18 mouse cellular contexts compared by ENCODE assay signal in genomic region chr17:34354940-34355339, GRCm38 (mm10). TPM values are rescaled to one million over a fixed set of nuclear protein-coding genes. Genes with fewer than 3 reads are reported as not detected.
DNase-seq lines count a peak whose midpoint lies in the region; ATAC-seq and TF ChIP-seq lines count a peak whose summit lies in the region.
"Had no signal": no experiment of that assay in that cellular context is flagged by ENCODE, and none has a peak within 500 bp of the region (broad histone marks: within the 10 kb centered on the region; RNA-seq: fewer than 3 reads in every experiment).

No protein-coding gene starts in this region.

- H3K9ac ChIP-seq in heart, adult 2 months (ENCODE audit: low read depth, low read length), result no peak overlapping the region
- H3K9ac ChIP-seq in heart, embryonic 11.5 days (ENCODE audit: low read depth, low read length), result no peak overlapping the region
- H3K9ac ChIP-seq in MEL (ENCODE audit: control insufficient read depth, low read depth, low read length, poor library complexity, severe bottlenecking), result no peak overlapping the region
- no peak overlapping the region for H3K9ac ChIP-seq in intestine, postnatal 0 days (ENCODE audit: low read depth, low read length)
- H3K9ac ChIP-seq in neural tube, embryonic 15.5 days (replicated peaks), result no peak overlapping the region
- H3K9ac ChIP-seq: embryonic facial prominence, embryonic 15.5 days; heart, embryonic 12.5 days; liver, embryonic 14.5 days; midbrain, embryonic 12.5 days had no signal

- no peak overlapping the region for H3K4me2 ChIP-seq in heart, embryonic 11.5 days
- peak overlapping the region; percentile 54 for H3K4me2 ChIP-seq in intestine, postnatal 0 days (replicated peaks; ENCODE audit: low read depth)
- no peak overlapping the region for H3K4me2 ChIP-seq in neural tube, embryonic 15.5 days
- H3K4me2 ChIP-seq: embryonic facial prominence, embryonic 15.5 days; heart, embryonic 12.5 days; midbrain, embryonic 12.5 days had no signal

- ATAC-seq in heart, embryonic 11.5 days (replicated peaks; ENCODE audit: insufficient number of reproducible peaks, low FRiP score, low TSS enrichment), result no peak
- ATAC-seq in intestine, postnatal 0 days, result peak; percentile 78
- no peak for ATAC-seq in neural tube, embryonic 15.5 days (ENCODE audit: low FRiP score)
- ATAC-seq: hindbrain, embryonic 16.5 days had no signal

- H3K36me3 ChIP-seq in heart, adult 2 months (ENCODE audit: control insufficient read depth, insufficient read depth, low read length), result no peaks in the 10 kb centered on the region
- H3K36me3 ChIP-seq in heart, embryonic 11.5 days (ENCODE audit: control insufficient read depth, insufficient read depth, low read length), result no peaks in the 10 kb centered on the region
- H3K36me3 ChIP-seq in MEL (ENCODE audit: control insufficient read depth in 1 of 2, insufficient read depth in 2 of 2, low read length in 2 of 2), result no peaks in the 10 kb centered on the region; a peak in 1 of 4 replicates
- H3K36me3 ChIP-seq in intestine, postnatal 0 days (ENCODE audit: control insufficient read depth, insufficient read depth), result no peaks in the 10 kb centered on the region
- H3K36me3 ChIP-seq in neural tube, embryonic 15.5 days, result no peaks in the 10 kb centered on the region
- H3K36me3 ChIP-seq: embryonic facial prominence, embryonic 15.5 days; heart, embryonic 12.5 days; midbrain, embryonic 12.5 days had no signal

- H3K4me1 ChIP-seq in heart, adult 2 months (ENCODE audit: control insufficient read depth, insufficient read depth, low read length), result no peaks in the 10 kb centered on the region; the same call in 1 of the 2 replicates
- H3K4me1 ChIP-seq in heart, embryonic 11.5 days (ENCODE audit: control insufficient read depth, insufficient read depth, low read length), result no peaks in the 10 kb centered on the region
- peaks cover 0 to 9% of the 10 kb centered on the region in 2 experiments; a peak in 1 of 4 replicates for H3K4me1 ChIP-seq in MEL (ENCODE audit: control insufficient read depth in 1 of 2, insufficient read depth in 2 of 2, low read length in 2 of 2)
- no peaks in the 10 kb centered on the region for H3K4me1 ChIP-seq in intestine, postnatal 0 days (replicated peaks; ENCODE audit: control insufficient read depth, insufficient read depth, low read length)
- no peaks in the 10 kb centered on the region for H3K4me1 ChIP-seq in neural tube, embryonic 15.5 days
- H3K4me1 ChIP-seq: embryonic facial prominence, embryonic 15.5 days; heart, embryonic 12.5 days; midbrain, embryonic 12.5 days had no signal

- peak overlapping the region; percentile 5; the same call in 1 of the 2 replicates for H3K27ac ChIP-seq in heart, adult 2 months
- no peak overlapping the region for H3K27ac ChIP-seq in heart, embryonic 11.5 days (ENCODE audit: low read depth, low read length)
- no peak overlapping the region for H3K27ac ChIP-seq in MEL (ENCODE audit: control insufficient read depth, low read depth, low read length)
- H3K27ac ChIP-seq in intestine, postnatal 0 days (ENCODE audit: low read depth, low read length), result peak overlapping the region; percentile 82
- H3K27ac ChIP-seq in neural tube, embryonic 15.5 days (replicated peaks), result no peak overlapping the region
- H3K27ac ChIP-seq: embryonic facial prominence, embryonic 15.5 days; liver, embryonic 14.5 days; midbrain, embryonic 12.5 days had no signal

- no peak for DNase-seq in heart, adult 2 months
- peak; percentile 23 for DNase-seq in MEL (ENCODE audit: low read depth, low spot score)
- DNase-seq in spleen, postnatal 36 days (ENCODE audit: low spot score in 2 of 2), result peak; percentile 76 to 78
- DNase-seq in adrenal gland, postnatal 10 days, result no peak
- no peak for DNase-seq in ovary, postnatal 14 days (ENCODE audit: low spot score)
- DNase-seq: cerebellum, postnatal 14 days; kidney, postnatal 25 days had no signal

- TF ChIP-seq CTCF in heart, adult 2 months (IDR thresholded peaks at IDR 0.05), result no peak
- no peak for TF ChIP-seq CTCF in MEL (IDR thresholded peaks at IDR 0.05 in 2 of 3, conservative IDR thresholded peaks at IDR 0.05 in 1 of 3; ENCODE audit: control insufficient read depth in 1 of 3, insufficient read depth in 1 of 3, low read depth in 2 of 3, low read length in 3 of 3, poor library complexity in 1 of 3, severe bottlenecking in 1 of 3)
- no peak for TF ChIP-seq CTCF in intestine, postnatal 0 days (IDR thresholded peaks at IDR 0.05; ENCODE audit: low read depth)

- TF ChIP-seq POLR2A in heart, adult 2 months (IDR thresholded peaks at IDR 0.05; ENCODE audit: insufficient read depth, low read depth, low read length), result no peak
- no peak for TF ChIP-seq POLR2A in MEL (IDR thresholded peaks at IDR 0.05; ENCODE audit: control insufficient read depth in 1 of 2, insufficient read depth in 1 of 2, low read depth in 1 of 2, low read length in 2 of 2, poor library complexity in 1 of 2)

- intact Hi-C loops in heart, adult 2 months (cut with DNase I), result no loop called here

- H3K9me3 ChIP-seq in heart, embryonic 11.5 days (replicated peaks; ENCODE audit: control insufficient read depth, low read length), result no peaks in the 10 kb centered on the region
- no peaks in the 10 kb centered on the region for H3K9me3 ChIP-seq in MEL (replicated peaks; ENCODE audit: insufficient read depth, low read length)
- no peaks in the 10 kb centered on the region for H3K9me3 ChIP-seq in intestine, postnatal 0 days (ENCODE audit: control insufficient read depth)
- H3K9me3 ChIP-seq in neural tube, embryonic 15.5 days (replicated peaks), result no peaks in the 10 kb centered on the region
- H3K9me3 ChIP-seq: embryonic facial prominence, embryonic 15.5 days; midbrain, embryonic 12.5 days had no signal

- no peak overlapping the region for H3K4me3 ChIP-seq in heart, adult 2 months
- H3K4me3 ChIP-seq in heart, embryonic 11.5 days (ENCODE audit: low read depth, low read length), result no peak overlapping the region
- no peak overlapping the region for H3K4me3 ChIP-seq in MEL (ENCODE audit: control insufficient read depth in 1 of 2, insufficient read depth in 1 of 2, low read depth in 2 of 2, low read length in 2 of 2)
- peak overlapping the region; percentile 16 for H3K4me3 ChIP-seq in intestine, postnatal 0 days (ENCODE audit: low read depth, low read length)
- no peak overlapping the region for H3K4me3 ChIP-seq in neural tube, embryonic 15.5 days (replicated peaks)
- H3K4me3 ChIP-seq: embryonic facial prominence, embryonic 15.5 days; heart, embryonic 12.5 days; midbrain, embryonic 12.5 days had no signal

- 48% methylated on average over 1 of the region's 1 CpGs for WGBS in heart, adult 2 months
- 77% methylated on average over 1 of the region's 1 CpGs for WGBS in heart, embryonic 11.5 days (ENCODE audit: insufficient replicate concordance)
- 91% methylated on average over 1 of the region's 1 CpGs for WGBS in intestine, postnatal 0 days
- WGBS in neural tube, embryonic 15.5 days, result 93% methylated on average over 1 of the region's 1 CpGs

- no peak for TF ChIP-seq EP300 in heart, adult 2 months (IDR thresholded peaks at IDR 0.05; ENCODE audit: insufficient read depth, low read depth, low read length)
- TF ChIP-seq EP300 in MEL (IDR thresholded peaks at IDR 0.05; ENCODE audit: low read depth in 1 of 2, low read length in 2 of 2), result no peak

- peaks cover 4% of the 10 kb centered on the region; the same call in 1 of the 2 replicates for H3K27me3 ChIP-seq in heart, adult 2 months (ENCODE audit: control insufficient read depth, insufficient read depth, low read length)
- no peaks in the 10 kb centered on the region for H3K27me3 ChIP-seq in heart, embryonic 11.5 days (ENCODE audit: control insufficient read depth, insufficient read depth, low read length)
- H3K27me3 ChIP-seq in MEL (ENCODE audit: control insufficient read depth in 1 of 2, insufficient read depth in 2 of 2, low read length in 2 of 2), result peaks cover 3 to 5% of the 10 kb centered on the region in 2 experiments
- H3K27me3 ChIP-seq in intestine, postnatal 0 days (replicated peaks; ENCODE audit: control insufficient read depth, insufficient read depth, low read length), result 0 out of 2 replicates have a peak, but pooled peaks cover 5% of the 10 kb centered on the region
- H3K27me3 ChIP-seq in neural tube, embryonic 15.5 days (replicated peaks), result 0 out of 2 replicates have a peak, but pooled peaks cover 5% of the 10 kb centered on the region
- H3K27me3 ChIP-seq: embryonic facial prominence, embryonic 15.5 days had no signal

- no peak for TF ChIP-seq RAD21 in MEL (IDR thresholded peaks at IDR 0.05; ENCODE audit: low read depth, low read length)

- no peaks in the 10 kb centered on the region for H3K79me2 ChIP-seq in heart, adult 2 months (replicated peaks; ENCODE audit: control insufficient read depth, insufficient read depth, low read length)
- H3K79me2 ChIP-seq in MEL (ENCODE audit: control insufficient read depth, insufficient read depth, low read length, poor library complexity), result no peaks in the 10 kb centered on the region

RNA-seq across cellular contexts. Expression of gene Btnl2, which starts 0.3 kb away (rescaled TPM):
- total RNA-seq in heart, adult 2 months (2021), result under 1 TPM; 0.41 to 0.44 TPM
- polyA plus RNA-seq in heart, adult 2 months (2012; rRNA removed), result 0.26 and 0.31 TPM in 2 replicates
- polyA plus RNA-seq in heart, embryonic 11.5 days (2014; fragmentation: Nextera tagmentation; extraction: Ambion mirVana), result not detected in 2 replicates
- not detected in 2 replicates for total RNA-seq in MEL (2012; rRNA removed)
- polyA plus RNA-seq in MEL (2012; ENCODE audit: insufficient read depth in 1 of 2, insufficient read length in 2 of 2, low read depth in 1 of 2, low replicate concordance in 2 of 2, missing spikeins in 1 of 2), result not detected
- 43.0 and 43.4 TPM in 2 replicates for polyA plus RNA-seq in intestine, postnatal 0 days (2015; fragmentation: Nextera tagmentation; extraction: Ambion mirVana)
- under 1 TPM; 0.48 to 0.66 TPM for total RNA-seq in adrenal gland, postnatal 10 days (2021)
- polyA plus RNA-seq in neural tube, embryonic 15.5 days (2015; fragmentation: Nextera tagmentation; extraction: Ambion mirVana), result not detected in 2 replicates
- polyA plus RNA-seq: hindbrain, embryonic 16.5 days; neural tube, embryonic 14.5 days had no signal

RNA-seq across cellular contexts. Expression of gene Btnl1, which starts 22.0 kb away (rescaled TPM):
- total RNA-seq in heart, adult 2 months (2021), result not detected
- polyA plus RNA-seq in heart, adult 2 months (2012; rRNA removed), result not detected in 2 replicates
- not detected in 2 replicates for polyA plus RNA-seq in heart, embryonic 11.5 days (2014; fragmentation: Nextera tagmentation; extraction: Ambion mirVana)
- not detected in 2 replicates for total RNA-seq in MEL (2012; rRNA removed)
- under 1 TPM in 1 of 2 experiments, not detected in 1; 0.17 TPM for polyA plus RNA-seq in MEL (2012; ENCODE audit: insufficient read depth in 1 of 2, insufficient read length in 2 of 2, low read depth in 1 of 2, low replicate concordance in 2 of 2, missing spikeins in 1 of 2)
- 114 and 119 TPM in 2 replicates for polyA plus RNA-seq in intestine, postnatal 0 days (2015; fragmentation: Nextera tagmentation; extraction: Ambion mirVana)
- not detected for total RNA-seq in adrenal gland, postnatal 10 days (2021)
- polyA plus RNA-seq in neural tube, embryonic 15.5 days (2015; fragmentation: Nextera tagmentation; extraction: Ambion mirVana), result not detected in 2 replicates
- total RNA-seq: left cerebral cortex, adult 8-10 months had no signal
- polyA plus RNA-seq: embryonic facial prominence, embryonic 15.5 days; heart, embryonic 12.5 days; hindbrain, embryonic 16.5 days; liver, embryonic 14.5 days; midbrain, embryonic 12.5 days; neural tube, embryonic 14.5 days; stomach, embryonic 14.5 days had no signal

RNA-seq across cellular contexts. Expression of gene H2-Eb2, which starts 29.5 kb away (rescaled TPM):
- not detected for total RNA-seq in heart, adult 2 months (2021)
- 0.09 and 0.33 TPM in 2 replicates for polyA plus RNA-seq in heart, adult 2 months (2012; rRNA removed)
- not detected in 2 replicates for polyA plus RNA-seq in heart, embryonic 11.5 days (2014; fragmentation: Nextera tagmentation; extraction: Ambion mirVana)
- total RNA-seq in MEL (2012; rRNA removed), result not detected in 2 replicates
- not detected for polyA plus RNA-seq in MEL (2012; ENCODE audit: insufficient read depth in 1 of 2, insufficient read length in 2 of 2, low read depth in 1 of 2, low replicate concordance in 2 of 2, missing spikeins in 1 of 2)
- not detected in 2 replicates for polyA plus RNA-seq in intestine, postnatal 0 days (2015; fragmentation: Nextera tagmentation; extraction: Ambion mirVana)
- total RNA-seq in adrenal gland, postnatal 10 days (2021), result under 1 TPM; 0.21 to 0.39 TPM
- 0.19 and 0.54 TPM in 2 replicates for polyA plus RNA-seq in neural tube, embryonic 15.5 days (2015; fragmentation: Nextera tagmentation; extraction: Ambion mirVana)
- total RNA-seq: left cerebral cortex, adult 8-10 months had no signal
- polyA plus RNA-seq: embryonic facial prominence, embryonic 15.5 days; heart, embryonic 12.5 days; liver, embryonic 14.5 days; midbrain, embryonic 12.5 days; stomach, embryonic 14.5 days had no signal

RNA-seq across cellular contexts. Expression of gene BC051142, which starts 43.7 kb away (rescaled TPM):
- total RNA-seq in heart, adult 2 months (2021), result not detected
- 0.94 and 1.1 TPM in 2 replicates for polyA plus RNA-seq in heart, adult 2 months (2012; rRNA removed)
- polyA plus RNA-seq in heart, embryonic 11.5 days (2014; fragmentation: Nextera tagmentation; extraction: Ambion mirVana), result not detected in 2 replicates
- total RNA-seq in MEL (2012; rRNA removed), result not detected in 2 replicates
- polyA plus RNA-seq in MEL (2012; ENCODE audit: insufficient read depth in 1 of 2, insufficient read length in 2 of 2, low read depth in 1 of 2, low replicate concordance in 2 of 2, missing spikeins in 1 of 2), result under 1 TPM in 1 of 2 experiments, not detected in 1; 0.06 TPM
- polyA plus RNA-seq in intestine, postnatal 0 days (2015; fragmentation: Nextera tagmentation; extraction: Ambion mirVana), result 1.6 and 1.7 TPM in 2 replicates
- 1 to 10 TPM; 1.5 to 3.6 TPM for total RNA-seq in adrenal gland, postnatal 10 days (2021)
- 5.1 and 5.5 TPM in 2 replicates for polyA plus RNA-seq in neural tube, embryonic 15.5 days (2015; fragmentation: Nextera tagmentation; extraction: Ambion mirVana)
- polyA plus RNA-seq: heart, embryonic 12.5 days had no signal

RNA-seq across cellular contexts. Expression of gene H2-Eb1, which starts 49.3 kb away (rescaled TPM):
- 10 to 100 TPM; 28.9 to 36.5 TPM for total RNA-seq in heart, adult 2 months (2021)
- polyA plus RNA-seq in heart, adult 2 months (2012; rRNA removed), result 49.5 and 74.4 TPM in 2 replicates
- 1.5 and 2.3 TPM in 2 replicates for polyA plus RNA-seq in heart, embryonic 11.5 days (2014; fragmentation: Nextera tagmentation; extraction: Ambion mirVana)
- 0.15 TPM in 1 of 2 replicates, not detected in the other for total RNA-seq in MEL (2012; rRNA removed)
- under 1 TPM in 1 of 2 experiments, not detected in 1; 0.07 TPM for polyA plus RNA-seq in MEL (2012; ENCODE audit: insufficient read depth in 1 of 2, insufficient read length in 2 of 2, low read depth in 1 of 2, low replicate concordance in 2 of 2, missing spikeins in 1 of 2)
- 24.1 and 25.1 TPM in 2 replicates for polyA plus RNA-seq in intestine, postnatal 0 days (2015; fragmentation: Nextera tagmentation; extraction: Ambion mirVana)
- total RNA-seq in adrenal gland, postnatal 10 days (2021), result 10 to 100 TPM; 33.3 to 37.7 TPM
- polyA plus RNA-seq in neural tube, embryonic 15.5 days (2015; fragmentation: Nextera tagmentation; extraction: Ambion mirVana), result 4.0 and 55.6 TPM in 2 replicates

Comparison
In these comparisons a context has a peak if more than half of its experiments do, and no peak if none do; other contexts are left out.
1. H3K27ac ChIP-seq: peak in heart, adult 2 months (single experiment) and intestine, postnatal 0 days (single experiment); none in heart, embryonic 11.5 days (single experiment), MEL (single experiment) and neural tube, embryonic 15.5 days (single experiment).
2. DNase-seq: peak in MEL (single experiment) and spleen, postnatal 36 days (2 of 2); none in heart, adult 2 months (0 of 2), adrenal gland, postnatal 10 days (single experiment) and ovary, postnatal 14 days (single experiment).
3. RNA of gene Btnl2, which starts 0.3 kb away (polyA plus RNA-seq): 43.0 to 43.4 TPM in intestine, postnatal 0 days; 0.26 to 0.31 TPM in heart, adult 2 months, not detected in neural tube, embryonic 15.5 days, not detected in MEL and not detected in heart, embryonic 11.5 days; every median in the first group is over 10 times any median in the second.
4. RNA of gene Btnl1, which starts 22.0 kb away (polyA plus RNA-seq): 114 to 119 TPM in intestine, postnatal 0 days; 0.17 TPM in MEL, not detected in neural tube, embryonic 15.5 days, not detected in heart, adult 2 months and not detected in heart, embryonic 11.5 days; every median in the first group is over 10 times any median in the second.